Mouse (Mus musculus) forebrain, embryonic 14.5 days (tissue): Measurements from ENCODE around the gene Rab9b. TPM values are rescaled to one million over a fixed set of nuclear protein-coding genes. Genes with fewer than 3 reads are reported as not detected.

Source experiments
- polyA plus RNA-seq: library from polyadenylated mRNA; unstranded; fragments of >200 nt; fragmentation: Nextera tagmentation; extraction: Ambion mirVana; gene quantifications from 2 replicates; pipeline ENCODE4 v1.2.1, GENCODE M21; 2014

The Rab9b gene
- polyA plus RNA-seq, 1 experiment from 2014 or later: 6.3 TPM

Other genes starting within 250 kb of the Rab9b start
- 23.3 and 24.9 TPM in 2 replicates for gene Tceal1, start 160.8 kb downstream of the Rab9b start, polyA plus RNA-seq
- 633 and 666 TPM in 2 replicates for gene Morf4l2, start 125.1 kb downstream of the Rab9b start, polyA plus RNA-seq
- not detected in 2 replicates for gene Glra4, start 88.6 kb downstream of the Rab9b start, polyA plus RNA-seq
- gene Plp1, start 46.1 kb downstream of the Rab9b start, polyA plus RNA-seq: 6.0 and 9.0 TPM in 2 replicates
- not detected in 2 replicates for gene H2bfm, start 58.6 kb upstream of the Rab9b start, polyA plus RNA-seq
- gene Tmsb15b2, start 106.7 kb upstream of the Rab9b start, polyA plus RNA-seq: 109 and 117 TPM in 2 replicates
- 10.8 and 11.9 TPM in 2 replicates for gene Tmsb15l, start 108.1 kb upstream of the Rab9b start, polyA plus RNA-seq
- 51.4 and 61.0 TPM in 2 replicates for gene Tmsb15b1, start 108.1 kb upstream of the Rab9b start, polyA plus RNA-seq
- 281 and 313 TPM in 2 replicates for gene Zcchc18, start 124.4 kb upstream of the Rab9b start, polyA plus RNA-seq
- 18.1 and 20.9 TPM in 2 replicates for gene Slc25a53, start 169.5 kb upstream of the Rab9b start, polyA plus RNA-seq
- 6.0 and 7.4 TPM in 2 replicates for gene Fam199x, start 180.8 kb upstream of the Rab9b start, polyA plus RNA-seq